Mouse (Mus musculus) spleen, postnatal 10 days (tissue): Measurements from ENCODE around the gene Hcrt.

ENCODE experiments used
- DNase-seq, 2 experiments: peaks; one replicate each; pipeline ENCODE4 v3.0.0; 2021 to 2022; ENCODE audit warnings: low spot score in 2 of 2

Hcrt gene

DNA sequence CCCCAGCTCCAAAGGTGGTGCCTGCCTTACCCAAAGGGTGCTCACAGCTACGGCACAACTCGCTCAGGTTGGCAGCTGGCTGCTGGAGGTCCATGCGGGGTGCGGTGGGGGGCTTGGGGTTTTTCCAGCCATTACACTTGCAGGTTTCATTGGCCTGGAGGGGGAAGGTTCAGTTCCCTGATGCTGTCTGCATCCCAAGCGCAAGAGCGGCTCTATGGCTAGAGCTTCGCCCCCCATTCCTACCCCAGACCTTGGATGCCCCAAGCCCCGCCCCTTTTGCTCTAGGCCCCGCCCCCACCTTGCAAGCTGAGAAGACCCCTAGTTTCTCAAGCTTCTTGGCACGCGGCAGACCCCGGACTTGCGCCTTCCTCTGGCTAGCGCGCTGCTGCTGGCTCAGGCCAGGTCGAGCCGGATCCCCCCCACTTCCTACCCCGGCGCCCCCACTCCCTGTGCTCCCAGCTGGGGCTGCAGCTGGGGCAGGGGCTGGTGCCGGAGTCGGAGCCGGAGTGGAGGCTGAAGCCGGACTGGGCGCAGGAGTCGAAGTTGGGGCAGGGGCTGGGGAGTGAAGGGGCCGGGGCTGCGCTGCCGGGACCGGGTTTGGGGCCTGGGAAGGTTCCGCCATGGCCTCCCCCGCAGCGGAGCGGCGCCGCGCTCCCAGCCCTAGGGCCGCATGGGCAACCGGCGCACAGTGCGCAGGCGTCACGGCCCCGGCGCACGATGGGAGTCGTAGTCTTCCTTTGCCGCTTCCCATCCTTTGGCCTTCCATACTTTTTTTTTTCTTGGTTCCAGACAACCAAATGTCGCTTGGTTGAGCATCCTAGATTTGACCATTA, 50.7 kb downstream of the Hcrt start, which contains the start of gene Kat2a:
Gene Kat2a, minus strand, starts transcription at position 683 of the 833 bp plus-strand sequence.
- DNase-seq: peak; percentile 60 to 82
